Mouse (Mus musculus): ENCODE results near the gene Zyg11b.
A peak's percentile ranks its signal among the peaks of the same experiment; 100 is the strongest.

The Zyg11b gene

DNA sequence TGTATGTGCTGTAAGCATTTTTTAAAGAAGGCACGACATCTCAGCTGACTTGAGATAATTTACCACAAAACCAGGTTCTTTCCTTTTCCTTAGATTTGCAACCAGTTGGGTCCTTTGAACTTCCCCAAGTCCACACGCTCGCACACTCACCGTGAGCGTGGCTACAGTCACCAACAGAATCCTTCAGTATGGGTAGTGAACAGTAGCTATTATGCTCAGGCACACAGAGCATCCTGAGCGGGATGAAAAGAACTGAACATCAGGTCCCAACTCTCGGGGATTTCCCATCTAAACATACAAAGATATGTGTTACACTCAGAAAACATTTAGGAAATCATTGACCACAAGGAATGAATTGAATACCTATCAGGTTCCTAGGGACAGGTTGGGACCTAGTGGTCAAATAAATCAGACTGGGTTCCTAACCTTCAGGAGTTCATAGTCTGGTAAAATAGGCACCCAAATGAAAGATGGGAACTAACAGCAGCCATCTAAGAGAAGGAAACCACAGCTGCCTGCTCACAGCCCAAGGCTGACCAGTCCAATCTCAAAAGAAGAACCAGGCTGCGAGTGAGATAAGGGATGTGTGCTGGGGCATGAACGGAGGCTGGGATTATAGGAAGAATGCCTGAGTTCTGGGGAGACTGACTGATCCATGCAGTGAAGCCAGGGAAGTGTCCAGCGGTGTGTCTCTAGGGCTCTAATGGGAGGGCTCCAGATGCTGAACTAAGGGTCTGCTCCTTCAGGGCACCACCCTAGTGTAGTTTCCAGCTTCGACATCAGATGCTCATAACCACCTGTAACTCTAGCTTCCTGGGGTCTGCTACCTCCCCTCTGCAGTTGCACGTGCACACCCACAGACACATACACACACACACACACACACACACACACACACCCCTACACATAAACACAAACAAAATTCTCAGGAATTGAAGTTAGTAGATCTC is 17.0 kb upstream of the Zyg11b start:
- peak in 1 of 2 experiments; percentile 39 for DNase-seq

DNA sequence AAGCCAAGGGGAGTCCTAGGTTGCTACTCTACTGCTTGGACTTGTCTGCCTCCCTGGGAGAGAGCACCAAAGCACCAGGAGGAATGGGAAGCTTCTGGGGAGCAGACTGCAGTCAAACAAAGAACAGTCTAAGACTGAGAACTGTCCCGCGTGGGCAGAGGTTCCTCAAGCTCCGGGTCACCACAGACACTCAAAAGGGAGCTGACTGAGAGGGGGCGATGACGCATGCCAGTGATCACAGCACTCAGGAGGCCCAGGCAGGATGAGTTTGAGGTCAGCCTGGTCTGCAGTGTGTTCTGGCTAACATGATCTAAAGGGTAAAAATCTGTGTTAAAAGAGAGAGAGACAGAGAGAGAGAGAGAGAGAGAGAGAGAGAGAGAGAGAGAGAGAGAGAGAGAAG is 13.1 kb upstream of the Zyg11b start:
- DNase-seq, result no peak

DNA sequence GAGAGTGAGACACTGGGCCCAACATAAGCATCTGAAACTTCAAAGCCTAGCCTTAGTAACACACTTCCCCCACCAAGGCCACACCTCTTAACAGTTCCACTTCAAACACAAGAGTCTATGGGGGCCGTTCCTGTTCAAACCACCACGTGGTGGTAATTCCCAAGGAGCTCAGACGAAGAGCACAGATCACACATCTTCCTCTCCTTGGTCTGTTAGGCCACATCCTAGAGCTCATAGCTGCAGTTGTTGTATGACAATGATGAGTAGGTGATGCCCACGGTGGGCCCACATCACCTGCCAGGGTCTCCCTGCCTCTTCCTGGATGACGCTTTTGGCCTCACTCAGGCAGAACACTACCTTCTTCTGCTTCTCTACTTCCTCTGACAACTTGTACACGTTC is 9.8 kb upstream of the Zyg11b start:
- peak in 1 of 2 experiments; percentile 47 for DNase-seq

DNA sequence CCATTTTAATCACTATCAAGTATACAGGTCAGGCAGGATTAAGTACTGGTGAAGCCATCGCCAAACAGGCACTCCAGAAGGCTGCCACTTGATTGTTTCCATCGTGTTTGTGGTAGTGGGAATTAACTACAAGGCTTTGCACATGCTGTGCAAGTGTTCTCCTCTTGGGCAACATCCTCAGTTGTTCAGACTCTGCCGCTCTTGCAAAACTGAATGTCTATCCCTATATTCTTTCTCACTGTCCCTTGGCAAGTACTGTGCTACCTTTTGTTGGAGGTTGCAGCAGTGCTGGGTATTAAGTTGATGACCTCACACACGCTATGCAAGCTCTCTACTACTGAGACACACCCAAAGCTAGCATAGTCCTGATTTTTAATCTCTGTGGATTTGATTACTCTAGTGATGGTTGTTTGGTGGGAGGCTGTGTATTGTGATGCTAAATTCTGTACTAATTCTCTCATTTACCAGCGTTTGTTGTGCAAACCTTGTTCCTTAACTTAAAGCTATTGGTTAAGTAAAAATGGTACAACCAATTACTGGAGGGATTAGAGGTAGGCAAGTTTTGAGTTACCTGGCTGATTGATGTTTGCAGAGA is 1.5 kb upstream of the Zyg11b start:
- DNase-seq, result no peak

DNA sequence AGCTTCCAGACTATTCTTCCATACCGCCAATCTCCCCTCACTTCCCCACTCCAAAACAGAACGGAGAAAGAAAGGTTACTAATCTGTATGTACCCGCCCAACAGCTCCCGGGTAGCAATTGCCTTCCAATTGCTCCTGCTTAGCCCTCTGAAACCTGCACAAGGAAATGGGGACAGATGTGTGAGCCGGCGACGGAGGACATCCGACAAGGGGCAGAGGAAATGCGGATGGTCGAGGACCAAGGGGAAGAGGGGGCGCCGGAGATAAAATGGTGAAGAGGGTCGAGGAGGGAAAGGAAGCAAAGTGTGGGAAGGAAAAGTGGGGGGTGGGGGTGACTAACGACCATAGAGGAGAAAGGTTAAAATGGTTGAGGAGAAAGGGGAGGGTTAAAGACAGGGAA is 630 bp downstream of the Zyg11b start:
- DNase-seq, result peak; percentile 27 to 45

DNA sequence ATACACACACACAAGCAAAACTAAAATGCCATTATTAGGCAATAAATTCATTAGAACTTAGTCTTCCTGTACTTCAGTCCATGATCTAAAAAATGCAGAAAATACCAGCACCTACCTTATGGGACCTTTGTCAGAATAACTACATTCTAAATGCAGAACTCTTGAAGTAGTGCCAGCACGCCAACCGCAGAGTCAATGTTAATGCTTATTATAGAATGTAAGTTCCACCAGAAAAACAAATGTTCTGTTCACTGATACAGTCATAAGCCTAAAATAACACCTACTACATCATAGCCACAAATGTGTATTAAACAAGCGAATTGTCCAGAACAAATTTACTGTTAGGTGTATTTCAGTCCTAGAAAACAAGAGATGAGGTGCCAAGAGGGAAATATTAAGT is 23.9 kb downstream of the Zyg11b start:
- no peak for DNase-seq

DNA sequence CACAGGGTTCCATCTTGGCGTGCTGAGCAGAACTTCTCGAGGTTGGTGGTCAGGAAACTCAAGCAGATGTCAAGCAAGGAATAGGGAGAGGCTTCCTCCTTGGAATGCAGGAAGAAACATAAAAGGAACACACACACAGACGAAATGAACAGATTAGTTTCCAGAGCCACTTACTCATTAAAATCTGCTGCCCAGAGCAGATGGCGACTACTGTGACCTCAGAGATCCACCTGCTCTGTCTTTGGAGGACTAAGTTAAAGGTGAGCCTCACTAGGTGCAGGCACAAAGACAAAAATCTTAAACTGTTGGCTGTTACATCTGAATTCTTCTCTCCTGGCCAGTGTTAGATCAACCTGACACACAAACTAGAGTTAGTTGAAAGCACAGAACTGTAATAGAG is 28.6 kb downstream of the Zyg11b start:
- DNase-seq, result no peak

DNA sequence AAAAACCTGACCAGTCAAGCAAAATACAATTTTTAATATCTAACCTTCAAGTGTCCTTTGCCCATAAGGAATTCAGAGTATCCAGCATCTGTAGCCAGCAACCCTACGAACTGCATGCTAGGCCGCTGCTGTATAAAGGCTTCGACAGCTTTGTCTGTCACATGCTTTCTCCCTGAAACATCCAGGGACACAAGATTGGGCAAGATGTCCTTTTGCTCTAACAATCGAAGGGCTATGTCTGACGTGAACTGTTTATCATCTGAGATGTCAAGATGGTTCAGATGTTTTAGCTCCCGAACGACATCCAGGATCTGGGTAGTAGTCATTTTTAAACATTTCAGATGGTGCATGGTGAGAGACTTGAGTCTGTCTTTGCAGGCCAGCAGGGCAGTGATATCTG is 35.1 kb downstream of the Zyg11b start:
- no peak for DNase-seq

DNA sequence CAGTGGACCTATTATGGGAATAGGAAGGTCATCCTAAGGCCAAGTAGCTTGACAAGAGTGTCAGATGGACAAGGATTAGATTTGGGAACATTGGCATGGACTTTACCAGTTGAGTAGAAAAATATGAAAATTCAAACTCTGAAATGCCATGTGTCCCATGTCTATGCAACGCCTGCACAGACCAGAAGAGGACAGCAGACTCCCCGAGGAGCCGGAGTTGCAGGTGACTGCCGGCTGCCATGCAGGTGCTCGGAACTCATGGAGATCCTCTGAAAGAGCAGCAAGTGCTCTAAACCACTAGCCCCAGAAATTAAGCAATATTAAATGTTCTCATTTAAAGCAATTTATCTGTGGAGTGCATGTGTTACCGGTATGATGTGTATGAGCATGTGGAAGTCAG is 47.6 kb downstream of the Zyg11b start:
- DNase-seq, result no peak

DNA sequence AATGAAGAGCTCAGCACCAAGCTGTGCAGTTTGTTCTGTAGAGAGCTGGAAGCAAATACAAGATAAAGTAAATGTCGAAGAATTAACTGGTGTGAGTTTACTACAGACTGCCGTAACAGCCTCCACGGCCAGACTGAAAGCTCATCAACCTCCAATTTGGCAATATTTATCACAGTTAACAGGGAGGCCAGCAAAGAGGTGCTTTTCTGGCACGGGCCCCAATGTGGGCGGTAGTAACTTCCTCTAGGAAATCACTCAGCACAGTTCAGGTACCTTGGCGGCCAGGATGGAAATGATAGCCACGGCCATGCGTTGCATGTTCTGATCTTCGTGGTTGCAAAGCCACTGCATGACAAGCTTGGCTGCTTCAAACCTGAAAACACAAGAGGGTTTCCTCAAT is 50.4 kb downstream of the Zyg11b start:
- no peak for DNase-seq

DNA sequence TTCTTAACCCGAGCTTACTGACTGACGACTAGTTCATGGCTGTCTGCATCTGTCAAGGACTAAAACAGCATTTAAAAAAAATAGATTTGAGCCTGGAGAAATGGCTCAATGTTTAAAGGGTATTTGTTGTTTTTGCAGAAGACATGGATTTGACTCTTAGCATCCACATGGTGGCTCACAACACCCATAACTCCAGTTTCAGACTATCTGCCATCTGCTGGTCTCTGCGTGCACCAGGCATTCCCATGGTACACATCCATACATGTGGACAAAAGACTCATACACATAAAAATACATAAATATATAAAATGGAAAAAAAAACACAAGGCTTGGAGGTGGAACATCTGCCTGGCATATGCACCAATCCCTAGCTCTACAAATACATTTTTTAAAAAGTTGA is 51.6 kb downstream of the Zyg11b start:
- DNase-seq, result no peak

DNA sequence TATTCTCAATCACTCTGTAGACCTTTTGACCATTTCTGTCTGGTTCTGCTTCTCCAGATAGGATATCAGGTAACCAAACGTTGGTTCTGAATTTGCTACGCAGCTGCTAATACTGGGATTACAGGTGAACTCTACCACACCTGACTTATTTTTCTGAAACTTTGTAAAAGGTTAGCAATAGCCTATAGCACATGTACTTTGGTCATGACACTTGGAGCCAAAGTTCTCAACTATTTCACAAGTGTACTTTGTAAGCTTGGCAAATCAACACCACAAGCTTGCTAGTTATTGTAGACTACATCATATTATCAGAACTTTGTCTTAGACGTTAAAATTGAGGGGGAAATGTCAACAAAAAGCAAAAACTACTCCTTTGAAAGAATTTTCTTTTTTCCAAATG is 67.2 kb downstream of the Zyg11b start:
- DNase-seq, result no peak

DNA sequence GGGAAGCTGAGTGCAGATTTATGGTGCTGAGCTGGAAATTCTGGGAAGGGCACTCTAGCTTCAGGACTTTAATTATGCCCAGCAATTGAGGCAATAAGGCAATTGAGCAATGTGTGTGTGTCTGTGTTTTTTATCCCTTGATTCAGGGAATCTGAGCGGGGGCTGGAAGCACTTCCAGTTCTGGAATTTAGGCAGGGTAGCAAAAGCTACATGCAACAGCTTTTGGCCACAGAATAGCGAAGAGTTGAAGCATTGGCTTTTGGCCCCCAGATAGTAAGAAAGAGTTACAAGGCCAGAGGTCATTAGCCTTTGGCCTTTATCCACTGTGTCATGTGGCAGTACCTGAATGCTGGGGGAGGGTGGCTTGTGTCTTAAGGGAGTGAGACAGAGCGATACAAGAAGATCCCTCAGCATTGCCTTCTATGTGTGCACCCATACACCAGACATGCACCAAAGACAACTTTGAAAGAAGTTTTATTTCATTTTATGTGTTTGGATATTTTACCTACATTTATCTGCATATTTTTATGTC is 75.5 kb downstream of the Zyg11b start:
- DNase-seq, result no peak

DNA sequence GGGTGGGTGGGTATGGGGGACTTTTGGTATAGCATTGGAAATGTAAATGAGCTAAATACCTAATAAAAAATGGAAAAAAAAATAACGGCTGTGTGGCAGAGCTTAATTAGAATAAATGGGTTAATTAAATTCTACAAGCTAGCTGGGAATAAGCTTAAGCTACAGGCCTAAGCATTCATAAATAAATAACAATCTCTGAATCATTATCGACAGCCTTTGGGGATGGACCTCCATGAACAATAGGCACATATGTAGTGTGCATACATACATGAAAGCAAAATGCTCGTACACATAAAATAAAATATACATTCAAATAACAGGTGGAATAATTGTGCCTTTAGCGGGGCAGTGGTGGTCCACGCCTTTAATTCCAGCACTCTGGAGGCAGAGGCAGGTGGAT is 78.4 kb downstream of the Zyg11b start:
- no peak for DNase-seq

DNA sequence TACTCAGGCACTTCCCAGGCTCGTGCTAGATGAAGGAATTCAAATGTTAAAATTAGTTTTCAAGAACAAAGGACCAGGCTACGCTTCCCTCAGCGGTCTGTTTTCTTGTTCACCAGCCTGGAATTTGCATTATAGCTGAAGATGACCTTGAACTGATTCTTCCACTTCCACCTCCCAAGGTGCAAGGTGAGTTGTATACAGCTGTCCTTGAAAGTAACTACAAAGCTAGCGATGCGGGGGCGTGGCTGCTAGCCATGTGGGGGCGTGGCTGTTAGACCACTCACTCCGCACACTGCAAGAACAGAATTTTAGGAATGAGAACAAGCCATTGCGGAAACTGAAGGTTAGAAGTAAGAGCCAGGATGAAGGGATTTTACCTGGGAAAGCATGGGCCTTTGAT is 81.9 kb downstream of the Zyg11b start:
- DNase-seq, result no peak

DNA sequence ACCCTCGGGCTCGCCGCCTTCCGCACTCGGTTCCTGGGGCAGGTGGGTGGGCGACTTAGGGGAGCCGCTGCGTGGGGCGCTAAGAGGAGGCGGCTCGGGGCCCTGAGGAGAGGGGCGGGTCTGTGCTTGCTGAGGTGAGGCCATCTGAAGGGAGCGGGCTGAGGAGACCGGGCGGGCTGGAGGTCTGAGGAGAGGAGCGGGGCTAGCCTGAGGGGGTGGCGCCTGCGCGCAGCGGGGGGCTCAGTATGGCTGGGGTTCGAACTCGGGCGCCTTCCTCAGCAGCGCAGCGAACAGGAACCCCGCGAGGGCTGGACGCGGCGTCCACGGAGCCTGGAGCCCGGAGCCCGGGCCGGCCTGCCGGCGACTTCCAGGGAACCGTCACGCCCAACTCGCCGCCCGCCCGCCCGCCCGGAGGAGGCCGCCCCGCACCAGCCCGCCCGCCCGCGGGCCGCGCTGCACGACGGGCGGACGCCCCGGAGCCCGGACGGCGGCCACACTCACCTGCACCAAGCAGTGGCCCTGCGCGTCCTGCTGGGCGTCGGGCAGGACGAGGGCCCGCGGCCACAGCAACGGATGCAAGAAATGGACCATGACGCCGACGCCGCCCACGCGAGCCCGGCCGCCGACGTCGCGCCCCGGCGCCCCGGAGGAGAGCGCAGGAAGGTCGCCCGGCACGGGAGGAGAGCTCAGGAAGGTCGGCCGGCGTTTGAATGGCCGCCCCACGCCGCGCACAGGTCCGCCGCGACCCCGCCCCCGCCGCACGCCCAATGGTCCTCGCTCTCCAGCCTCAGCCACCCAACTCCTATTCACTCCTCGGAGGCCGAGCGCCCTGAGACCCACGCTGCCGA is 83.3 kb downstream of the Zyg11b start, which contains the start of gene Zyg11a:
Gene Zyg11a (minus strand): TSS at position 717 of the 848 bp plus-strand sequence.
- DNase-seq, result no peak

DNA sequence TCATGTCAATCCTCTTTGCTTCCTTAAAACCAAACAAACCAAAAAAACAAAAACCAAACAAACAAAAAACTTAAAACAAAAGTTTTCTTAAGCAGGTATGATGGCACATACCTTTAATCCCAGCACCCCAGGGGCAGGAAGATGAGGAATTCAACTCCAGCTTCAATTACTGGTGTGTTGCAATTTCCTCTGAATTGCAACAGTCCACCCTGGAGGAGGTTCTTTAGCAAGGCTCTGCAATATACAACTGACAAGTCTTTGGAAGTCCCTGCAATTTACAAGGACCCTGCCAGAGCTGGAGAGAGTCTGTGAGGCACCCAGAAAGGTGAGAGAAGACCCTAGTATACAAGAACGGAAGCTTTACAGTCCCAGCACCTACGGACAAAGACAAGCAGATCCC is 87.9 kb downstream of the Zyg11b start:
- DNase-seq, result no peak

DNA sequence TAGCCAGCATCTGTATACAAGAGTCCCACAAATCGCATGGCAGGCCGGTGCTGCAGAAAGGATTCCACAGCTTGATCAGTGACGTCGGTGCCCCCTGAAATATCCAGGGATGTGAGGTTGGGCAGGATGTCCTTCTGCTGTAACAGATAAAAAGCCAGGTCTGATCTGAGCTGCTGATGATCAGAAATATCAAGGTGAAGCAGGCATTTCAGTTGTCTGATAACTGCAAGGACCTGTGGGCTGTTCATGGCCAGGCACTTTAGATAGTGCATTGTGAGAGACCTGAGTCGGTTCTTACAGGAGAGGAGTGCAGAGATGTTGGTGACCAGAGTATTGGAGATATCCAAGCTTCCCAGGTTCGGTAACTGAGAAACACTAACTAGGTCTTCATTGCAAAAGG is 96.3 kb downstream of the Zyg11b start:
- no peak for DNase-seq

DNA sequence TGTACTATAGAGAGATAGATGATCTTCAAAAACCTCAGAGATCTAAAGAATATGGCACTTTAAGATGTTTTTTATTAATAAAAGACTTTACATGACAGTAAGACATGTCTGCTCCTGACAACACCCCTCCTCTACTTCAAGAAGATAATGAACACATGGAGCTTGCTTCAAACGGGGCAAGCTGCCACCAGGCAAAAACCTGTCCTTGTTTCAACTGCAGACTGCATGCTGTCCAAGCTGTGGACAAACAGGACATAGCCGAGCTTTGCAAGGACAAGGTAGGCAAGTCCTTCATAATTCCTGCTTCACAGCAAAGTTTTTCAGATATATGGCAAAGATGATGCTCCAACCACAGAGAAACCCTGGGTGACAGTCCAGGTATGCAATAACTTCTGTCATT is 101.7 kb downstream of the Zyg11b start:
- no peak for DNase-seq

DNA sequence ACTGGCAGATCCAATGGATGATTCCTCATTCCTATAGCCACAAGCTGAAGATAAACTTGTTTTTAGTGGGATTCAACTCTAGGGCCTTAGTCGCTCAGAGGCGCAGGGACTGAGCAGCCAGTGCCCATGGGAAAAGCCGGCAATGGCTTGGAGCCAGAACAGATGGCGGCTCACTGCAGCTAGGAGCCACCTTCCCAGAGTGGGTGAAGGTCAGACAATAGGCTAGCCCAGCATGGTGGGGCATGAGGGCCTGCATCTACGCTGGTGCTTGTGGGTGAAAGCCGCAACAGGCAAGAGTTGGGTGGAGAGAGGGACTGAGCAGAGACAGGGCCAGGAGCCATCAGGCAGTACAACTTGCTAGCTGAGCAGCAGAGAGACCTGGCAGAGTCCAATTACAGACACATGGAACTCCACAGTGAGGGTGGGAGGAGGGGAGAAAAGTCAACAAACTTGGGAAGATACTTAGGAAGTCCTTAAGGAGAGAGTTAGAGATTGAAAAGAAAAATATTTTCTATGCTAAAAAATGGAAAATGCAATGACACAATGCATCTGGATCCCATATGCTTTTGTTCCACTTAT is 104.5 kb downstream of the Zyg11b start:
- DNase-seq, result no peak

DNA sequence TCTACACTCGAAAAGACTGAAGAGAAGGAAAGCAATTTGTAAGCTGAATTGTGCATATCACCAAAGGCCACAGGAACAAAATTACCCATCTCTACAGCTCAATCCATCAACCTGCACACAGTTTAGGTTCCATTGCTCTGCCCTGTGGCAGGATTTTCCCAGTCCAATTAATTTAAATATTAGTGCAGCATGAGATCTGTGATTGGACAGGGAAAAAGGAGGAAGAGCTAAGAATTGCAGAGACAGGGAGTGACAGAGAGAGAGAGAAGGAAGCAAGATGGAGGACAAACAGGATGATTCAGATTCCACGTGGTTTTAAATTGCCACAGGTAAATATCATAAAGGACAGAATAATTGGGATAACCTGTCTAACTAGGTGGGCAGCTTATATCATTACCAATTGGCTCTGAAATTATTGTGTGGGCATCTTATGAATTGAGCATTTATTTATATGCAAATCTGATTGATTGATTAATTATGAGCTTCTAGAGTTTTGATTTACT is 108.0 kb downstream of the Zyg11b start:
- no peak for DNase-seq

DNA sequence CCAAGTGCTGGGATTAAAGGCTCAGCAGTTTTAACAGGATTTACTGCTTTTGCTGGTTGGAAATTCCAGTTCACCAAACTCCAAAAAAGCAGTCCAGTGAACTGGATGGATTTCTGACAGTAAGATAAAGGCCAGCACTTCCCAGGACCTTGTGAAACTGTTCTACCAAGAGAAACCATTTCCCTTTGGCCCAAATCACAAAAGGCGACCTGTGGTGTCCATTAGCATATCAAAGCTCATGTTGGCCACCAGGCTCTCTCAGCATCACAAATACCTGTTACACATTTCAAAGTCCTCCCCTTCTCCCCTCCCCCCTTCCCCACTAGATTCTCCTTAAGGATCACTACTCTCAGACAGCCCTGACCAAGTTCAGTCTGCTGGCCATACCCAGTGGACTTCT is 118.6 kb downstream of the Zyg11b start:
- DNase-seq, result no peak

All from thymus, adult 18-20 months (tissue).